Mouse (Mus musculus) heart, adult 2 months (tissue): ENCODE data around the gene Trpc4ap.

Experiments used
- CTCF ChIP-seq: fragments of 200-600 bp; IDR thresholded peaks from 2 replicates; pipeline ENCODE4 v1.8.1; 2022; ENCODE audit warnings: antibody characterized with exemption, mild to moderate bottlenecking, moderate library complexity
- EP300 ChIP-seq: fragments of 200-500 bp; IDR thresholded peaks from 2 replicates; pipeline ENCODE4 v1.6.1; 2011; ENCODE audit warnings: low read depth, low read length, control low read depth; ENCODE audit not compliant: insufficient read depth
- POLR2A ChIP-seq: fragments of 200-500 bp; IDR thresholded peaks from 2 replicates; pipeline ENCODE4 v1.6.1; 2011; ENCODE audit warnings: mild to moderate bottlenecking, low read depth, low read length, control low read depth; ENCODE audit not compliant: insufficient read depth

- TF ChIP-seq CTCF (no peak), POLR2A (no peak), EP300 (no peak)
Measured at GRCm38 (mm10) chr2:155693136-155693535, 952 bp upstream of the Trpc4ap start.
